Mouse (Mus musculus) urinary bladder, postnatal 36 days (tissue): ENCODE results near the gene Ins2.

Experiments used
- DNase-seq, 2 experiments: peaks; one replicate each; pipeline ENCODE4 v3.0.0; 2022; ENCODE audit warnings: low spot score in 2 of 2, mixed read lengths in 1 of 2

The Ins2 gene

DNA sequence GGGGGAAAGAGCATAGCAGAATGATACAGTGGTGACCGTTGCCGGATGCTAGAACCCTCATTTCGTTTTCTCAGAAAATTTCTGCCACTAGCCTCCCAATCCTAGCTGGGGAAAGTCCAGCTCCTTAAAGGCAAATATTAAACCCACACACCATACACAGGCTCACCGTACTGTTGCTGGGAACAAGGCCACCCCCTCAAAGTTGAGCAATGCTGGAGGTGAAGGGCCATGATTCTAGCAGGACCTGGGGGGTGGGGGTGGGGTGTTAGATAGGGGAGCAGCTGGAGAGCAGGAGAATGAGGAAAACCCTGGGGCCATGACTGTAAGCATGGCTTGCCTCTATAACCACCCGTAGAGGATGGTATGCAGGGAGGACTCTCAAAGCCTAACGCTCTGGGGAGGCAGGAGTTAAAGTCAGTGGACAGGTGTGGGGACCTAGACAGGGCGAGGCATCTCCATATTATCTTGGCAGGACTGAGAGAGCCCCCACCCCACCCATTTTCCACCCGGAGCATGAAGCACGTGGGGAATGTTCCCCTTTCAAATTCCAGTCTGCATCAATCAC is 78.6 kb downstream of the Ins2 start:
- no peak for DNase-seq

DNA sequence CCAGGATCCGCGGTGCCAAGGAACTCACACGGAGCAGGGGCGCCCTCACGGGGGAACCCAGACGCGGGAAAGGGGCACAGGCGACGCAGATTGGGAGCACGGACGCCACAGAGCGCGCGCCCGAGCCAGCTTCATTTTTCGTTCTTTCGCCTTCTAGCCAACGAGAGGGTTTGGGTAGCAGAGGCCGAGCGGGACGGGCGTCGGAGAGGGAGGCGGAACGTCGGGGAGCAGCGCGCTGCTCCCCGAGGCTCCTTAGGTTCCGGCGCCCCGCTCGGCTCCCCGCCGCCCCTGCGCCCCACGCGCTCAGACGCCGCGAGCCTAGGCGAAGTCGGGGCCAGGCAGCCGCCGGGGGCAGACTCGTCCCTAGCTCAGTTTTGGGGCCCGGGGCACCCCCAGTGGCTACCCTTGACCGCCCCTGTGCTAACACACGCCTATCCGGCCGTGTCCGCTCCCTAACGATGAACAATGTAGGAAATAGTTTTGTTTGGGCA is 79.2 kb downstream of the Ins2 start:
- DNase-seq, result no peak

DNA sequence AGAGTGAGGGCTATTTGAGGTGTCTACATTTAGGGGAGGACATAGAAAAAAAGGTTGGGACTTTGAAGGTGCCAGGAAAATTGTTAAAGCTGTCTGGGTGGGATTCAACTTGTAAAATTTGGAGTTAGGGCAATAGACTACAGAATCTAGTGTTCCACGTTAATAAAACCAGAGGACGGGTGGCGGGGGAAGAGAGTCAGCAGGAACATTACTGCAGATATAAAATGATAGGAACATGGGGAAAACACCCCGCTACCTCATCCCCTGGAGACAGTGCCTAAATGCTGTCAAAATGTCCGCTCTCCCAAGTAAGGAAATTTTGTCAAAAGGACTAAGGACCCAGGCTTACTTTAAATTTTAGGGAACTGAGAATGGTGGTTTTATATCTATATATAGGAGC is 80.0 kb downstream of the Ins2 start:
- no peak for DNase-seq

DNA sequence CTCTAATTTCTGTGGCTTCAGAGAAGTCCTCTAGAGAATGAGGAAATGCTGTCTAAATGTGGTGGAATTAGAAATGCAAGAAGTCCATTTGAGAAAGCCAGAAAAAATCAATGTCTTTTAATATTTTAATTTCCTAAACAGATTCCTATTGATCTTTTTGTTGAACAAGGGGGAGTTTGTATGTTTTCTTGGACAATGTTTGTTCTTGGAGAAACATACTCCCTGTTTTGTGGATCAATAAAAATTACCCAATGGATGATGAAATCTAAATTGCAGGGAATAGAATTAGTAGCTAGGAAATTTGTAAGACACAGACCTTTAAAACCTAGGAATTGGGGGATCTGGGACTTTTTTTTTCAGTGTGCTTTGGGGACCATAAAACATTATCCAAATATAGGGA is 81.4 kb downstream of the Ins2 start:
- no peak for DNase-seq

DNA sequence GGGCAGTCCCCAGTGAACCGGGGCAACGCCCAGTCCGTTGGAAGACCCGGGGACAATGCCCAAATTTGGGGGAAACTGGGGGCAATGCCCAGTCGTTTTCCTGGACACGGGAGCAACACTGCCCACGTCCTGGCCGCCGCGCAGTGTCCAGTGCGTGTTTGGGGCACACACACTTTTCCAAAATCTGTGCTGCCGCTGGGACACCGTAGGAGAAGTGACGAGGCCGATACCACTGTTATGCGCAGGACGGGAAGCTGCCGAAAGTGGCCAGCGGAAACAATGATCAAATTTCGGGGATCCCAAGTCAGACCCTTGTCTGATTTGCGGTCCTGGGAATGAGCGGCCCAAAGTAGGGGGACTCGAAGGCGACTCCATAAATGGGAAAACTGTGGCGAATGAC is 82.1 kb downstream of the Ins2 start:
- DNase-seq, result no peak

DNA sequence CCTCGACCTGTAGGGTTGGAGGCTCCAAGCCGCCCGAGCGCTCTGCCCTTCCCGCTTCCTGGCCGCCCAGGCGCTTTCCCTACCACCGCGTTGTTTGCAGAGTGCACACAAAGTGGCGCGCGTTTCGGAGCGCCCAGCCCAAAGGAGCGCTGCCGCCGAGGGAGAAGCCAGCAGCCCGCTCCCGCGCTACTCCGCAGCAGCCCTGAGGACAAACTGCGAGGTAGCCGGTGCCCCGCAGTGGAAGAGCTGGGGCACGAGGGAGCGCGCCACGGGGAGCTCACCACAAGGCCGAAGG is 82.6 kb downstream of the Ins2 start:
- no peak for DNase-seq

DNA sequence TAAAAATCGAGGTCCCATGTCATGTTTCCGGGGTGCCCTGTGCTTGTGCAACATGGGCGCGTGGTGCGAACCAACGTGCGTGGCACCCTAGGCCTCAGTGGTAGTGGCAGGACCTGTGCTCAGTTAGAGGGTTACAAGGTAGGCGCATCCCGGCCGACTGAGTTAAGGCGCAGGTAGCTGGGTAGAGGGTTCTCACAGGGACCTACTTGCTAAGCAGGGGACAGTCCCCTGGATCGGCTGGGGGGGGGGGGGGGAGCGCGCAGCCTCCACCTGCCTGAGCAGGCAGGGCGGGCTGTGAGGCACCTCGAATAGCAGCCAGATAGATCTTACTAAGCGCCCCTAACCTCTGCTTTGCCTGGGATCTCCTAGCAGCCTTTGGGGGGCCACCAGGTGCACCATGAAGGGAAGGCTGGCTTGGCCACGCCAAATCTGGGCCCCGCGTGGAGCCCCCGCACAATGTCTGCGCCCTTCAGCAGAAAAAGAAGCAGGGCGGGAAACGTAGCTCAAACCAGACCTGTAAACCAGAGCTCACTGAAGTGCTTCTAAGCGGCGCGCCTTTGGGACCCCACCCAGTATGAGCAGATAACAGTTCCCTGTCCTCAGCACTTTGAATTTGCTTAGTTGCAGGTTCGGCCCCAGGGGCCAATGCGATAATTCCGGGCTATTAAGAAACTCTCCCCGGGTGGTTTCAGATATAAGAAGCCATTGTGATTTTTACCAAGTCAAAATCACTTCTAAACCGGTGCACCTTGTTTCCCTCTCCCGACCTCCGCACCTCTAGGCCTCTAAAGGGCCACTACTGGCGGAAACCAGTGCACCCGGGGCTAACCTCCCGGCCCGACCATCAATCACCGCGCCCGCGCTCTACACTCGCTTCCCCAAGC is 83.2 kb downstream of the Ins2 start:
- no peak for DNase-seq

DNA sequence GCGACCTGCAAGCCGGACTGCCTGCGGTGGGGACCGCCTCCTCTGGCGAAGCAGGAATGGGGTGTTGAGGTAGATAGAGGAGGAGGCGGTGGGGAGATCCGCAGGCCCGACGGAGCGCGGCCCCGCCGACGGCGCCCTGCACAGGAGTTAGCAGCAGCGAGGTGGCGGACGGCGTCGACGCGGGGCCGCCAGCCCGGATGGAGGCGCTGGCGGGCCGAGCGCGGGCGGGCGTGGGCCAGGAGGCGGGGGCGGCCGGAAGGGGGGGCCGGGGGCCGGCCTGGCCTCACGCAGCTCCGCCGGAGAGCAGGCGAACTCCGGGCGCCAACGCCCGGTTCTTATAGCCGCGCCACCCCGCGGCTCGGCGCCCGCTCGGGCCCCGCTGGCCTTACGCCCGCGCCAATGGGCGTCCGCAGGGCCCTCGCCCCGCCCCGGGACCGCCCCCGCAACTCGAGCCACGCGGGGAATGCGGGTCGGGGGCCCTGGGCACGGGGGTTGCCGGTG is 84.0 kb downstream of the Ins2 start:
- no peak for DNase-seq

DNA sequence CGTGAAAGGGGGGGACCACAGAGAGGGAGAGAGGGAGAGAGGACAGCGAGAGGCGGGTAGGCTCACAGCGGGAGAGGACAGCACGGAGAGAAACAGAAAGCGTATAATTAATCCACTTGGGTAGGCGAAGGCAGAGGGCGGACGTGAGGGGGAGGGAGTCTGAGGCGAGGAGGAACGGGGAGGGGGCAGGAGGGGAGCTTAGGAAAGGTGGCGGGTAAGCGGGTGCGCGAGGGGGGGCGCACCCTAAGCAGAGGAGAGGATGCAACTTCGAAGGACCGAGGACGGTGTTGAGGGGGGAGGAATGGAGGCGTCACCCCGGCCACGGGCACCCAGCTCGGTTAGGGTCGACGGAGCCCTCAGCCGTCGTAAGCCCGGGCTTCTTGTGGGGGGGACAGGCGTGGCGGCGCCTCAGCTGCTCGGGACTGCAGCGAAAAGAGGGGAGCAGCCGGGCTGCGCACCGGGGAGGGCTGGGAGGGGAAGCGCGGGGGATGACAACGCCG is 84.5 kb downstream of the Ins2 start:
- DNase-seq, result no peak

DNA sequence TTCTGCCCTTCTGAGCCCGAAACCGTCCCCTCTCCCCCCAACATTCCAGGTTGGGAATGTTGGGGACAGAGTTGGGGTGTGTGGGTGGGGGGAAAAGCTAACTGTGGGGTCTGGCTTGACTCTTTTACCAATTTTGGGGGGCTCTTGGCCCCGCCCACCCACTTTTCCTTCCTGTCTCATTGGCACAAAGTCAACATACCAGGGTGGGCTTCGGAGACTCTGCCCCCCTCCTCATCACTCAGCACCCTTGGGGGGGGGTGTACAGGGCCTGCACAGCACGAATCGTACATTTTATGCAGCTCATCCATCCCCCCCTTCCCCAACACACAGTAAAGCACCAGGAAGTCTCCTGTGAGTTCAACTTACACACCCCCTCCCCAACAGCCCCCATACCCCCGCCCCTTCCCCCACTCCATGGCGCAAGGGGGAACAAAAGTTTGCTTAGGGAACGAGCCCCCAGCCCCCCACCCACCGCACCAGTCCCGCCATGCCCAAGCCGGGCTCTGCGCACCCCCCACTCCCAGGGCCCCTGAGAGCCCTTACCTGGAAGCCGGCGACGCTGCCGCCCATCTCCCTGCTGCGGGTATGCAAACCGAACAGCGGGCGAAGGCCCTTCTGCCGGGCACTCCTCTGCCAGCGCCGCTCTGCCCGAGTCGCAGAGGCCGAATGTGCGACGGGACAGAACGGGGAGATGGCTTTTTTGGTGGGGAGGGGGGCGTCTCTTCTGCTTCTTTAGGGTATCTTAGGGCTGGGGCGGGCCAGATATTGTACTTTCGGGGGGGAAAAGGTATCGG is 85.2 kb downstream of the Ins2 start:
- no peak for DNase-seq

DNA sequence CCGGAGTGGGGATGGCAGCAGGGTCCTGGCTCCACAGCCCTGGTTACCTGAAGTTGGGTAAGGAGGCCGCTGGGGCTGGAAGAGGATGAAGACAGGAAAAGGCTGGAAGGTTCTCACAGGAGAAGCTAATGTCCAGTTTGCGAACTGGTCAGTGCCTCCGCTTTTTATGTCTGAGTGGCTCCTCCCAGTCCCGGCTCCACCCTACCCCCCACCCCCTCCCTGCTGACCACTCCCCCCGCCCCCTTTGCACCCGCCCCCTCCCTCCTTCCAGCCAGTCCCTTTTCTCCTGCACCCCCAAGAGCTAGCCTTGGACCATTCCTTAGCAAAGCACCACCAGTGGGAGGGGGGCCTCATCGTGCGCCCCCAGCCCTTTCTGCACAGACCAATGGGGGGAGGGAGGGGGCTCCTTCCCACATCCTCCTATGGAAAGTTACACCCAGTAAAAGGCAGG is 85.8 kb downstream of the Ins2 start:
- DNase-seq, result no peak

DNA sequence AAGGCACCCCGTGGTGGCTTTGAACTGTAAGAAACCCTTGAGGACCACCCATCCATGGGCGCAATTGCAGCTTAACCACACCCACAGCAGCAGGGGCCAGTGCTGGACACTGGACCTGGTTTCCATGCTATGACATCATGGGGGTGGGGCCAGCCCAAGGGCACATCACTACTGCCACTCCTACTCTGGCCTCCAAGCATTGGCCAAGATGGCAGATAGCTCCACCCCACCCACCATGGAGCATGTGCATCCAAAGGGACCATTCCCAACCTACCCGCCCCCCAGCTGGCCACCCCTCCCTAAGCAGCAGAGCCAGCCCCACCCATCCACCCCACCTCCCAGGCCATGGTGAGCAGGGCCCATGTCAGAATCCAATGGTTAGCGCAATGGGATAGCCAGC is 87.1 kb downstream of the Ins2 start:
- no peak for DNase-seq

DNA sequence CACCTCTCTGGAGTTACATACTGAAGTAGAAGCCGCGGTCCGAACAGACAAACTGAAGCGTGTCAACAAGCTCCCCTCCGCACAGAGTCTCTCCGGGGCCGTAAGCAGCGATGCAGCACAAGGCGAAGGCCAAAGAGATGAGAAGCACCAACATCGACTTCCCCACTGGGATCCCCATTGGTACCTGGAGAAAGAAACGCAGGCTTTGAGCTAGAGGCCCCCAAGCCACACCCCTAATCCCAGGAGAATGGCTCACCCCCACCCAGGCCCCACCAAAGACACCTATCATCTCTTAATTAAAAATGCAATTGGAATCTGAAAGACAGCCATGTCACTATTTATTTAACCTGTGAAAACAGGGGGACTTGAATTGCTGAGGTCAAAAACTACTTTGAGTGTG is 87.5 kb downstream of the Ins2 start:
- DNase-seq, result no peak

DNA sequence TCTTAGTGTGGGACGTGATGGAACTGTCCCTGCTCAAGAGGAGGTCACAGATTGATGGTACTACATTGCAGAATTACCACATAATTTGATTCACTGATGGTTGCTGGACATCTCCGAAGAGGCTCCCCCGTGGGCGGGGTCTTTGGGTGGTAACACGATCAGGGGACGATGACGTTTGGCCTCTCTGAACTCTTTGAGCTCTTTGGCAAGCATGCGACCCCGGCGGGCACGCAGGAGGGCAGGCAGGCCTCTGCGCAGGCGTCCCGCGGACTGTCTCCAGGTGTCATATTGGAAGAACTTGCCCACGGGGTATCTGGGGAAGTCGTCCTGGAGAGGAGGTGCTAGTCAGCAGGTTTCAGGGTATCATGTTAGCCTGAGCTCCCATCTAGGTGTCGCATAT is 89.5 kb downstream of the Ins2 start:
- no peak for DNase-seq

DNA sequence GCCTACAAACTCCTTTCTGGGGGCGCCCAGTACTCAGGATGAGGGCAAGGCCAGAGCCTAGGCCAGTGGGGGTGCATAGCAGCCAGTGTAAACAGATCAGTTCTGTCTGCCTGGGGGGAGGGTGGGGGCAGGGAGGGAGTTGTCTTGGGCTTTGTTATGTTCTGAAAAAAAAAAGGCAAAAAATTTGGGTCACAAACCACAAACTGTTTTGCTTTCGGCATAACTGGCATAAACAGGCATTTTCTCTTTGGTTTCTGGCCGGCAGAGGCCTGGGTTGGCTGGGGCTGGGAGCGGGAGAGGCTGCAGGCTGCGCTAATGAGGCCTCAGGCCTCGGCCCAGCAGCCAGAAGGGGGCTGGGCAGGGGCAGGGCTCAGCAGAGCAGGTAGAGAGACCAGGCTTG is 96.5 kb downstream of the Ins2 start:
- DNase-seq, result no peak

DNA sequence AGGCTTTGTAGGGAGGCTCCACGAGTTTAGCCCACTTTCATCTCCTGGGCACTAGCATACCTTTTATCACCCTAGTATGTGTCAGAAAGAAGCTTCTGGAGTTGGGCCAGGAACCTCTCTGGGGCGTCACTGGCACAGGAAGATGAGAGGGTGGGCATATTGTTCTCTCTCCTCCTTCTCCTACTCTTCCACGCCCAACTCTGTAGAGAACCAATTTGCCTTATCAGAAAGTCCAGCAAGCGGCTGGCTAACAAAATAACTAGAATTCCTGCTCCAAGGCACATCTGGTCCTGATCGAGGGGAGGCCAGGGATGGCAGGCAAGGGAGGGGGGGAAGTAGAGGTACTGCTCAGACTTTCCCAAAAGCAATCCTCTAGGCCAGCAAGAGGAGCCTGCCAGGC is 98.1 kb downstream of the Ins2 start:
- no peak for DNase-seq

DNA sequence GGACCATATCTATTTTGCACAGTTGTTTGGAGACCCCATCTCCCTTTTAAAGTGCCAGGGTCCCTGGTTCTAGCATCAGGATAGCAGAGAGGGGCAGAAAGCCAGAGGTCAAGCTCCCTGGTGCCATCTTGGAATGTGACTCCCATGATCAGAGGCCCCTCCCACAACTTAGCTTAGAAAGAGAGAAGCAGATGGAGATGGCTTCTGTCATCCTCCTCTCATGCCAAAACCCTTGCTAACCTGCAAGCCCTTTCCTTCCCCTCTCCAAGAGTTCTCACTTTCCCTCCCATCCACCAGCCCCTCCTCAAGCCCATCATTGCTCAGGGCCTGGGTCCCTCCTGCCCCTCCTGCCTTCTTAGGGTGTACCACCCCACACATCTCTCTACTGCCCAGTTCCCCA is 107.0 kb downstream of the Ins2 start:
- no peak for DNase-seq

DNA sequence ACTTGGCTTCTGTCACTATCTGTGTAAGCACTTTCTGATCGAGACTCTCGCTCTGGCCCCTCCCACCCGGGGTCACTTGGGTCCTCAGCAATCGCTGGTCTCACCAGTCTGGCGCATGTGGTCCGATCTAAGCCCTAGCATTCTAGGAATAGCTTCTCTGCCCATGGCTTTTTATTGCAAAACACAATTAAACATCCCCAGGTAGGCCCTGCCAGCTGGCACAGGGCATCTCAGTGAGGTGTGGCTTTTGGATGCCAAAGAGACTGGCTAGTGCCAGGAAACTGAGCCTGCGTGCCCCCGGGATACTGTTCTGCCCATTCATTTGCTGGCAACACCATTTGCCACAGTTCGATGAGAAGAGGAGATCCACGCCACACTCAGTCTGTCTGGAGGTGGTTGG is 112.5 kb downstream of the Ins2 start:
- DNase-seq, result peak in 1 of 2 experiments; percentile 20

DNA sequence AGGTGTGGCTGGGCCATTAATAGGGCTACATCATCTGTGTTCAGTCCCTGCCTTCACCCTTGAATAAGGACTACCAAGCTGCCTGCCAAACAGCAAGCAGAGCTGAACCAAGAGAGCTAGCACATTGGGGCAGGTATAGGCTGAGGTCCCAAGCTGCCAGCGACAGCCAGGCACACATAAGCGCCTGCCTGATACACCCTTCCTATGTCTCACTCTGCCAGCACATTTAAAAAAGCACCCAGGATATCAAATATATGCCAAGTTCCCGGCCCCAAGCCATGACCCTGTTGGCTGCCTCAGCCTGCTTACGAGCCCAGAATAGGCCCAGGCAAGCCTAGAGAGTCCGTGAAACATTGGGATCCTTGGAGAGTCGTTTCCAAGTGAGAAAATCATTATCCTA is 113.4 kb downstream of the Ins2 start:
- no peak for DNase-seq
